Mouse (Mus musculus) right cerebral cortex, postnatal 25 days (tissue): Measurements from ENCODE around the gene Rrp1.
A peak's percentile ranks its signal among the peaks of the same experiment; 100 is the strongest.
"Not testable (repeated sequence)": the region's sequence is repeated elsewhere in the genome, so short reads cannot be mapped to it uniquely, and the experiment has no call there.

Experiments used
- DNase-seq: peaks from one replicate; pipeline ENCODE4 v3.0.0; 2022

Gene Rrp1

DNA sequence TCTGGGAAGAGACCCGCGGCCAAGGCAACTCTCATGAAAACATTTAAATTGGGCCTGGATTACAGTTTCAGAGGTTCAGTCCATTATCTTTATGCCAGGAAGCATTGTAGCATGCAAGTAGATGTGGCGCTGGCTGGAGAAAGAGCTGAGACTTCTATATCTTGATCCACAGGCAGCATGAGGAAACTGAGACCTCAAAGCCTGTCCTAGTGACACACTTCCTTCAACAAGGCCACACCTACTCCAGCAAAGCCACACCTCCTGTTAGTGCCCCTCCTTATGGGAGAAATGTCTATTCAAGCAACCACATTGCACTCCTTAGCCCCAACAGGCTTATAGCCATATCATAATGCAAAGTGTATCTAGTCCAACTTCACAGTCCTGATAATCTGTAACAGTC is 9.8 kb upstream of the Rrp1 start:
- no peak for DNase-seq

DNA sequence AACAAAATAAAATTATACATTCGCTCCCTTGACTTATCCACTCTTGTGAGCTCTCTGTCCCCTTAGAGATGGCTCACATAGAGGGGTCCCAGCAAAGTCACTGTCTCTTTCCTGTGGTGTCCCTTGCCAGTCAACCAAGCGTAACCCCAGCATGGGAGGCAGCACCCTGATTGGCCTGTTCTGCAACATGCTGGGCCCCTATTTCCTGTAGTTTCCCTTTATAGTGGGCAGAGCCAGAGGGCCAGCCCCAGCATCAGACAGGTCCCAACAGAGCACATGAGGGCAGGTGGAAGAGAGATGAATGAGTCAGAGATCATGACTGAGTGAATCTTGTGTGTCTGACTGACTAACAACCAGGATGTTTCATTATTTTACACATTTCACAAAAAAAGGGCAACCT is 8.1 kb upstream of the Rrp1 start:
- DNase-seq: no peak

DNA sequence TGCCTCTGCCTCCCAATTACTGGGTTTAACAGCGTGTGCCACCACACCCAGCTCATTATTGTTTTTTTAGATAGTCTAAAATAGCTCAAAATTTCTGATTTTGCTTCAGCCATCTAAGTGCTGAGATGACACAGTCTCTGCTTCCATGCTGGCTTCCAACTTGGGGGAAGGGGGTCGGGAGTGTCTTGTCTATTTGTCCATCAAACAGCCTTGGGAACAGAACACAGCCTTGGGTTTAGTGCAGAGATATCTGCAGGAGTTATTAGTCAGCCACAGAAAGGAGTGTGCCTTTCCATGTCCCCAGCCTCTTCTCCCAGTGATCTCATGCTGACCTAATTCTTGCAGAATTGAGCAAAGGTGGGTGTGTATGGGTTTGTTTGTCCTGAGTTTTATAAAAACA is 5.9 kb upstream of the Rrp1 start:
- no peak for DNase-seq

DNA sequence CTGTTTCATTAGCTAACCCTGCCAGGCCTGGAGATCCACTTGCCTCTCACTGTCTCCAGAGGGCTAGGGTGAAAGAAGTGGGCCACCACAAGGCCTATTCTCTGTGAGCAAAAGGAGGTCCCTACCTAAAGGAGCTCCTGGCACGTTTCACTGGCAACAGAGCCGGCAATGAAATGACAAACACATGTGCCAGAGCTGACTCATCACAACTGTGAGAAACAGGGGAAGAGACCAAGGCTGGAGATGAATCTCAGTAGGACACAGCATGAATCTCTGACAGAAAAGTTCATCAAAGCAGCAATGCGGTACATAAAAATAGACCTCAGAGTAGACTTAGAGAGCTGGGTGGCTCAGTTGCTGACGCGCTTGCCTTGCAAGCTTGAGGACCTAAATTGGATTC is 5.0 kb upstream of the Rrp1 start:
- no peak for DNase-seq

DNA sequence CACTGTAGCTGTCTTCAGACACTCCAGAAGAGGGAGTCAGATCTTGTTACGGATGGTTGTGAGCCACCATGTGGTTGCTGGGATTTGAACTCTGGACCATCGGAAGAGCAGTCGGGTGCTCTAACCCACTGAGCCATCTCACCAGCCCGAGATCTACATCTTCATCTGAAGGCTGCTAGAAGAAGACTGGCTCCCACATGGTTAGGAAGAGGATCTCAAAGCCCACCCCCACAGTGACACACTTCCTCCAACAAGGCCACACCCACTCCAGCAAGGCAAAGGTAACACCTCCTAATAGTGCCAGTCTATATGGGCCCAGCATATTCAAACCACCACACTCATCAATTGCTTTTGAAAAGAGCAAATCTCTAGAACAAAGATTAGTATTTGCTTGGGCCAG is 2.1 kb upstream of the Rrp1 start:
- not testable (repeated sequence) for DNase-seq

DNA sequence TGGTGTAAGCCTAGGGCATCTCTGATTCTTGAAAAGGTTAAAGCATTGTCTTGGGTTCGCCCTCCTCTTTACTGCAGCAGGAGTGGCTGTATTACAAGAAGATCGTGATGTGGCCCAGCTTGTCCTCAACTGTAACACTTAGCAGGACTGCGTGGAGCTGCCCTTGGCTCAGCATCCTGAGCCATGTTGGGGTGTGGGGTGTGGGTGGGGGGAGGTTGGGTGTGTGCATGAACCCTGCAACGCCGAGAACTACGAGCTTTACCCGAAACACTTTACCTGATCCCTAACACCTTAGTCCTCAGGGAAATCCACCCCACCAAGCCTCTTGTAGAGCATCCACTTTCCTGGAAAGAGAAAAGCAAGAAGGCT is 293 bp upstream of the Rrp1 start:
- no peak for DNase-seq

DNA sequence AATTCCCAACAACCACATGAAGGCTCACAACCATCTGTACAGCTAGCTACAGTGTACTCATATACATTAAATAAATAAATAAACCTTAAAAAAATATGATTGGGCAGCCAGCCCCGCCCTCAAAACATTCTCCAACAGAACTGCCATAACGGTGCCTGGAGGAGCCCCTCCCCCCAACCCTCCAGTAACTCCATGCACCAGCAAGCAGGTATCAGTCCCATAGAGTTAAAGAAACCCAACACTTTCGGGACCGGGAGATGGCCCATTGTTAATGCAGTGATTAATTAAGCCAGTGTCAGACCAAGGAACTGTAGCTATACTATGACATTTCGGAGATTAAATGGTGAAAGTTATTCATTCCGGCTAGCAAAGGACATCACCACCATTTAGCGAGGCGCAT is 992 bp downstream of the Rrp1 start:
- DNase-seq: no peak

DNA sequence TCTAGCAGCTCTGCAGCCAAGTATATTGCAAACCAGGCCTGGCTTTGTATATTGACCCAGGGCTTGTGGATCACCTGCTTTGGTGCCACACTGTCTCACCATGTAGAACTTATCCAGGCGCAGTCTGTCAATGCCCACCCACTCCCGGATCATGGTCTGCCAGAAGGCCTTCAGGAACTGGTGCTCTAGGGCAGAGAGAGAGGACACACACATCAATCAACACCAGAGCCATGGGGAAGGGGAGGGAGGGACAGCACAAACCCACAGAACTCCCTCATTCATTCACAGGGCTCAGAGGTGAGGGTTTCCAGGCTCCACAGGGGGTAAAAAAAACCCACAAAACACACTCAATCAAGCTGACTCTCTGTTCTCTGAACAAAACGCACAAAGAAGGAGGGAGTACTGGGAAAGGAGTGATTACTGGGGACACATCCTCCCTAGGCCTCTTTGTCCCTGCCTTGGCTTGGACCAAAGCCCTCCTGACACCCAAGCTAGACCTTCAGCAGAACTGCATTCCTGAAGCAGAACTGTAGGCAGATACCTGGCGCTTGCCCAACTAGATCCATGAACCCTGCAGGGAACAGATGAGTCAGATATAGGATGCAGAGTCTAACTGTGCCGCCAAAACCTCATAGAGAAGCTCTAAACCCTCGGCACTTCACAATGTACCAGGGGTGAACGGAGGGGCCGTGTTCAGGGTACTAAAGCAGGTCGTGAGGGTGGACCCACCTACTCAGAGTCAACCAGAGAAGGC is 3.6 kb downstream of the Rrp1 start:
- no peak for DNase-seq

DNA sequence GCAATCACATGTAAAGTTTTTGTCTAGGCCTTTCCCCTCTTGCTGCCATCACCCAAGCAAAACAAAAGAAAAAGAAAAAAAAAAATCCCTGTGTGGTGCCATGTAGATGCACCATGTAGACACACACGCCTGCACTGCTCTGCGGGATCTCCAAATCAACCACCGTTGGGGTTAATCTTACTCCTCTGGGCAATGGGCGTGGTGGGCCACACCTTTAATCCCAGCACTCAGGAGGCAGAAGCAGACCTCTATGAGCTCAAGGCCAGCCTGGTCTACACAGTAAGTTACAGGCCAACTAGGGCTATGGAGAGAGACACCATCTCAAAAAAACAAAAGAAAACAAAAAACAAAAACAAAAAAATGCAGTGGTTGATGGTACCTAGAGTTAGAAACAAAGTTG is 5.7 kb downstream of the Rrp1 start:
- no peak for DNase-seq

DNA sequence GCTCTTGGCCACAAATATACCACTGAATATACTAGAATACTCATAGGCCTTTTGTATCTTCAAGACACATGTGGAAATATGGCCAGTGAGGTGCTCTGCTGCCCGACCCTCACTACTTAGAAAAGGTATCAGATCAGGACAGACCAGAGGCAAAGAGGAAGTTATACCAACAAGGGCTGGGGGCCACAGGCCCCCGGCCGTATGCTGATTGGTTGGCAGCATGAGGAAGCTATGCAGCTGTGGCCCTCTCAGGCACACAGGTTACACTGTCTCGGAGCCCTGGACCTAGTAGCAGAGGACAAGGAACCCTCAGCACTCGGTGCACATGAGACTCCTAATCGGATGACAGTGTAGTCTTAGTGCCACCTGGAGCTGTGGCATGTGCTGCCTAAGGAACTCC is 6.7 kb downstream of the Rrp1 start:
- DNase-seq: no peak

DNA sequence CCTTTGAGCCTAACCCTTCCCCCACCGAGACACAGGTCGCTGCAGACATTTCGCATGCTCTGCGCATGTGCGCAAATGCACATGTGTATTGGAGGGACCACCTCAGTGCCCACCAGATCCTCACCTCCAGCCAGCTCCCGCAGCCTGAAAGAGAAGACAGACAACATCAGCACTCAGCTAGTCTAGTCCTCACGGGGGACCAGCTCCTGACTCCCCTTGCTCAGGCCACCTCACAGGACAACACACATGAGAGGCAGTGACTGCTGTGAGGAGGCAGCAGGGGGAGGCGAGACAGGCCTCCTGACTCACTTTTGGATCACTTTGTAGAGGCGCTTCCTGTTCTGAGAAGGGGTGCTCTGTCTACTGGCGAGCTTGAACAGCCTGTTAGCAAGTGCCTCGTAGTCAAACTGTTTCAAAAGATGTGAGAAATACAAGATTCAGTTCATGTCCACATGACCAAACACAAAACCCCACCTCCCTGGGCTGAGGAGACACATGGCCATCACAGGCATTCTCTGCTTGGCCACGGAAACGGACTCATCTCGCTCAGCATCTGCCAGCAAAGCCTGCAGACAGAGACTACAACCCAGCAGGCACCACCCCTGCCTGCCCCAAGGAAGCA is 10.4 kb downstream of the Rrp1 start:
- no peak for DNase-seq

DNA sequence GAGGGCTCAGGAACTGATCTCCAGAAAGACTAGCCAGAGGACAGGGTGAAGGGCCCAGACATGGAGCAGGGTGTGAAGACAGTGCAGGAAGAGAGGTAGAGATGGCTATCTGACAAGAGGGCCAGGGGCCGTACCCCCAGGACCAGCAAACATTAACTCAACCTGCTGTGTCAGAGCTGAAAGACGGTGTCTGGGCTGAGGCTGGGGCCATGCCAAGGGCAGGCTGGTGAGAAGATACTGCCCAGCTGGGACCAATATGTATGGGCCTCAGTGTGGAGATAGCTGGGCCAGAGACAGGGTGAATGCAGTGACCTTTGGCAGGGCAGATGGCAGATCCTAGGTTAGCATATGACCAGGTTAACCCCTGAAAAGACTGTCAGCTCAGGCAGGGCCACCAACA is 11.7 kb downstream of the Rrp1 start:
- DNase-seq: no peak

DNA sequence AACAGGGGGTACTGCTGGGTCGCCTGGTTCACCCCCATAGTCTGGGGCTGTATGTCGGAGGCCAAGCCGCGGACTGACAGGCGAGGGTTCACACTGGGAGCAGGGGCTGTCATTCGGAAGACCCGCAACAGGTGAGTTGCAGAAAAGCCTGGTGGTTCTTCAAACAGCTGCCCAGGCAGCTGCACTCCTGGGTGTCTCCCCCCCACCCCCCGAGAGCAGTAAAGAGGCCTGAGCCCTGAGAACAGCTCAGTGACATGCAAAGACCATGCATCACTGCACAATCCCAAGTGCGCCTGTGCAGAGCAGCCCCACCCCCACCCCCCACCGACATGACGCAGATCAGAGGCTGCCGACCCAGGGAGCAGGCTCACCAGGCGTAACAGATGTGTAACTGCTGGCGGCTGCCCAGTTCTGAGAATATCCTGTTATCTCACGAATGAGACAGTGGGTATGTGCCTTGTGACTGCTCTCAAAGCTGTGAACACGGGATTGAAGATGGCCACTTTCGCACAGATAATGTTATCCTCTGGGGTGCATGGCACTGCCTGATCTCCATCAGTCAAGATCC is 13.7 kb downstream of the Rrp1 start:
- DNase-seq: no peak

DNA sequence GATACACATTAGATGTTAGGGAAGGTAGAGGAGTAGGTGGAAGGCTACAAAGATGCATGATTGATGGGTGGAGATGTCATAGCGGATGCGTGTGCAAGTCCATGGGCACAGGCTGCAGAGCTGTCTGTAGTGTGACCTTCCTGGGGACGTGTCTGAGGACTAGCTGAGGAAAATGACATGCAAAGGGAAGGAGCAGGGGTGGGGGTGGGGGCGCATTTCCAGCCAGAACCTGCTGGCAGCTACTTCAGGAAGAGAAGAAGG is 16.3 kb downstream of the Rrp1 start:
- no peak for DNase-seq

DNA sequence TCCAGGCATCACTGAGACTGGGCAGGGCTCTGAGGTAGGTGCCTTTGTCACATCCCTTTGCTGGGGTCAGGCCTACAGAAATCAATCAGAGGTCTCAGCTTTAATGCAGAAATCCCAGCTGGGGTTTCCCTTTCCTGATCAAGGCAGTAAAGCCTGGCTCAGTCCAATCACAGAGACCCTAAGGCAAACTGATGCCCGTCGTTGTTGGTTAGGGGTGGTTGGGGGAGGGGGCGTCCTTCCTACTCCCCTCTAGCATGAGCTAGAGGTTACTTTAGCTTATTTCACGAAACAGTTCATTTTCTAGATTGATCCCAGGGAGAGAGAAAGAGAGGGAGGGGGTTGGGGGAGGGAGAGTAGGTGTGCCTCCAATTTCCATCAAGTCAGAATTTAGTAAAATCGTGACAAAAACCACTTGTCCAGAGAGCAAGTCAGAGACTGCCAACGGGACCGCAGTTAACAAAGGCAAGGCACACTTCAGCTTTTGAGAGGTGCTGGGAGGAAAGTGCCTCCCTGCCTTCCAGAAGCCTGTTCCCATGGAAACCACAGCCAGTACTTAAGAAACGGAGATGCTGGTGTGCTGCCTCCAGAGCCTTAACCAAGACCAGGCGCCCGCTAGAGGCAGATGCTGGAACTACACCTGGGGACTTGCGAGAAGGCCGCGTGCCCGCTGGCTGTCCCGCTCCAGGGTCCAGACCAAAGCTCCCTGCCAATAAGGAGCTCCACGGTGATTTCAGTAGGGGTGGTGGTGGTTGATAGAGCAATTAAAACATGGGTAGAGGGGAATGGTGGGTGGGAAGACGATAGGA is 16.8 kb downstream of the Rrp1 start:
- DNase-seq: peak; percentile 93

DNA sequence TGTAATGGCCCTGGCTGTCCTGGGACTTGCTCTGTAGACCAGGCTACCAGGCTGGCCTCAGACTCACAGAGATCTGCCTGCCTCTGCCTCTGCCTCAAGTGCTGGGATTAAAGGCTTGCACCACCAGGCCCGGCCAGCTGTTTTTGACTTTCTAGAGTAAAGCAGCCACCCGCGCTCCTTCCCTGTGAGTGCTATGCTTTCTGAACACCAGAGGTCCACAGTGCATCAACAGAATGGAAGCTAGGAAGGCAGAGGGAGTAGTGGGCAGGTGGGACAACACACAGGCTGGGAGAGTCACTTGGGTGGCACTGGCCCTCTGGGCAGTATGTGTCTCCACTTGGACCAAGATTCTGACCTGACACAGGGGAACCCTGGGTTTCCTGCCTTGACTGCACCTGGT is 17.5 kb downstream of the Rrp1 start:
- no peak for DNase-seq

DNA sequence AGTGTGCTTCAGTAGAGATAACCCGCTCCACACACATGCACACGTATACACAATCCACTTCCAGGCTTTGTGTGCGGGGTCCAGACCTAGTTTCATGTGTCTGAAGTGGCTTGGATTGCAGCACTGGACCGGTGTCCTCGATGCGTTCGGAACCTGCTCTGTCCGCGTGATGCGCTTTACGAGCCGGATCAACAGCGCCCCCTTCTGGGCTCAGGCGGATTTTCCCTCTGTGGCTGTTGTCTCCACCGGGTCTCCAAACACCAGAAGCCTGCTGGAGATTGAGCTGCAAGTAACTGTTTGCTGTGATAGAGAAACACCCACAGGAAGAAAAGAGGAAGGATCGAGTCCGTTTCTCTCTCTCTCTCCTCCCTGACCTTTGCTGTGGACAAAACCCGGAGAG is 20.8 kb downstream of the Rrp1 start:
- DNase-seq: peak; percentile 78

DNA sequence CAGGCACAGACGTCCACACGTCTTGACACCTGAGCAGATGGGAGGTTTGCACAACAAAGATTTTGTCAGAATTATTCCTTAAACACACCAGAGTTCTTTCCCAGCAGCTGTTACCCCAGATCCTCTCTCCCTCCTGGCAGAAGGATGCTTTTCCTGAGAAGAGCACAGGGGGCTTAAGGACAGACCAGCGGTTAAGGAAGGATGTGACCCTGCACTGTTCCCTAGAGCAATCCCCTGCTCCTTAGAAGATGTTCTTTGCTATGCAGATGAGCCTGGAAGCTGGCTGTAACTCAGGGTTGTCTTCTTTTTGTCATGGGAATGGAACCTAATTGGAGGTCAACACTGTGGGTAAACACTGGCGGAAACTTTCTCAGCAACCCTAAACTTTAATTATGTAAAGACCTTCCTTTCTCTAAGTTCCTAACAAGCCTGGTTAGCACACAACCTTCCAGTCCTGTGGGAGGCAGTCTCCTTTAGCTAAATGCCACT is 21.8 kb downstream of the Rrp1 start:
- no peak for DNase-seq

DNA sequence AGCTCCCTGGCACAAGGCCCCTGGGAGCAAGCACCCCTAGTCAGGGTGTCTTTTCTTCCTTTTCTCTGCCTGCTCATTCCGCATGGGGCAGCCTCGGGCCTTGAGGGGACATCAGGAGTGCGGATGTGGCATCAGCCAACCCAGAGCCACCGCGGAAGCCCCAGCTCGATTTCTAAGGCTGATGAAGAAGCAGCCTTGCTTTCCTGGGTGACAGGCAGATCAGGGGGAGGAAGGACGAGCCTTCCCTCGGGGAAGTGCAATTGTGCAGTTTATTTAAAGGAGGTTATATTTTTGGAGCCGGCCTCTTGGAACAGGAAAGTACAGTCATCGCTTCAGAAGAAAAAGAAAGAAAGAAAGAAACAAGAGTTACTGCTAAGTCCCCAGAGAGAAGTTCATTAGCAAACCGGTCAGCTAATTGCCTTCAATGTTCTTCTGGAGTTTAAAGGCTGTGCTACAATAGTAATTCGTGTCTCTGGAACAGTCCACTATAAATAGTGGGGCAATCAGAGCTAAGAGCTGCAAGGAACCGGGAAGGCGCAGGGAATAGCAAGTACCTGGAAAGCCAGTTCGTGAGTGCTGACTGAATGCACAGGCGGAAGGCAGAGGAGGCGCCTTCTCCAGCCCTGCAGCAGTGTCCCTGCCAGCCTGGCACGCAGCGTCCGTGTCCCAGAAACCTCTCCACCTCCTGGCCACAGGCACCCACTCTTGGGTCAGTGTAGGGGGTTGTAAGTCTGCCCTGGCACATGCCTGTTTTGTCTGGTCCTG is 24.4 kb downstream of the Rrp1 start:
- peak; percentile 66 for DNase-seq

DNA sequence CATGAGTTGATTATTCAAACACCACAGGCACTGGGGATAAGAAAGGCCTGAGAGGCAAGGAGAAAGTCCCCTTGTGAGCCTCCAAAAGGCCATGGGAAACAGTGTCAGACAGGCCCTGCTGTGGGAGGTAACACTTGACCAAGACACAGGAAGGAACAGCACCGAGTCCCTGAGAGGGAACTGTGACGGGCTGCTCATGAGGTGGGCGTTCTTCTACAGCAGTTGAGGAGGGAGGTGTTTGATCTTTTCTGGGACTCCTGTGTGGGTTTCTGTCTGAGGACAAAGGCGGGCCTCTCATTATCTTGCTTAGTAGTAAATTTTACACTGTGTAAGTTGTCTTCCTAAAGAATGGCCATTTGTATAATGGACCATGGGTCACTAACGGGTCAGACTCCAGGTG is 27.3 kb downstream of the Rrp1 start:
- DNase-seq: no peak

DNA sequence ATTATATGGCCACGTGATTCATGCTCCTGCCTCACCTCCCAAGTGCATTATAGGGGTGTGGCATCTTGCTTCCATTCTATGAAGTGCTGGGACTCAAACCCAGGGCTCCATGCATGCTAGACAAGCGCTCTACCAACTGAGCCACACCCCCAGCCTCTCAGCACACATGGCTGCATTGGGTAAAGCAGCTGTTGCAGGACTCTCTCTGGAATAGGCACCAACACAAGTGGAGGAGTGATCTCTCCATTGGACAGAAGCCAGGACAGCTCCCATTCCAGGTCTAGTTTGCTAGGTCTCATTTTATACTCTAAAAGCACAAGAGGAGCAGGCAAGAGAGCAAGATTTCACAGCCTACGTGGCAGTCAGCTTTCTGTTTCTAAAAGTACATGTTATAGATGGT is 29.3 kb downstream of the Rrp1 start:
- DNase-seq: no peak

DNA sequence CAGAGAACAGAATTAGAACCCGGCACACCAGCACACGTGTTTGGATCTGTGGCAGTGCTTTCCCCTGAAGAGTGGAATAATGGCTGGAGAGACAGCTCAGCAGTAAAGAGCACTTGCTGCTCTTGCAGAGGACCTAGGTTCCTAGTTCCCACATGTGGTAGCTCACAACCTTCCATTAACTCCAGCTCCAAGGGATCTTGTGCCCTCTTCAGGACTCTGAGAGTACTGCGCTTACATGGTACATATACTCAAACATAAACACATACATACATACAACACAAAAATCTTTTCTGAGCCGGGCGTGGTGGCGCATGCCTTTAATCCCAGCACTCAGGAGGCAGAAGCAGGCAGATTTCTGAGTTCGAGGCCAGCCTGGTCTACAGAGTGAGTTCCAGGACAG is 34.3 kb downstream of the Rrp1 start:
- DNase-seq: no peak
